Mouse (Mus musculus) effector memory CD4-positive, alpha-beta T cell, adult 7 months (primary cell): Measurements from ENCODE around the gene Tnks1bp1. TPM values are rescaled to one million over a fixed set of nuclear protein-coding genes. Genes with fewer than 3 reads are reported as not detected.

Source experiments
- polyA plus RNA-seq: library from polyadenylated mRNA; unstranded; fragments of 100-300 nt; shearing (Covaris generic); gene quantifications from one replicate; pipeline ENCODE4 v1.2.1, GENCODE M21; 2017

The Tnks1bp1 gene
- polyA plus RNA-seq = 9.9 TPM

DNA sequence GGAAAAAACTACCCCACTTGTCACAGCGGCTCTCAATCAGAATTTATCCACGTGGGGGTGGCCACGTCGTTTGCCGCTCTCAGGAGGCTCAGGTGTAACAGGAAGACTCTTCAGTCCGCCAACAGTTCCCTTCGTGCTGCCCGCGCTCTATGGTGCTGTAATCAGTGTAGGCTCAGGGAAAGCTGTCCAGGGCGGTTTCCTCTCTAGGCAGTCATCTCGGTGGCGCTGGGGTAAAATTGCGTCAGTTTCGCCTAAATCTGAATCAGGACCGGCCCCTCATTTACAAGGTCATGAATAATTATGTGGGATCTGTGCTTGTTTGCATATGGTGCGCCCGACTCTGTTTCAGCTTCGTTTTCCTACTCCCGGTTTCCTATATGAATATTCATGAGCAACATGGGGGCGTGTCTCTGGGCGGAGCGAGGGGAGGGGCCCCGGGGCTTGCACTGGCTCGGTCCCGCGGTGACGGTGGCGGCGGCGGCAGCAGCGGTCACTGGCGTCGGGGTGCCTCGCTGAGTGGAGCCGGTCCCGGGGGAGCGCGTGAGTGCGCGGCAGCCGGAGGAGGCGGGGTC lies at the start of gene Tnks1bp1:
TSS of gene Tnks1bp1 (plus strand) at position 427 of the 572 bp plus-strand sequence.

DNA sequence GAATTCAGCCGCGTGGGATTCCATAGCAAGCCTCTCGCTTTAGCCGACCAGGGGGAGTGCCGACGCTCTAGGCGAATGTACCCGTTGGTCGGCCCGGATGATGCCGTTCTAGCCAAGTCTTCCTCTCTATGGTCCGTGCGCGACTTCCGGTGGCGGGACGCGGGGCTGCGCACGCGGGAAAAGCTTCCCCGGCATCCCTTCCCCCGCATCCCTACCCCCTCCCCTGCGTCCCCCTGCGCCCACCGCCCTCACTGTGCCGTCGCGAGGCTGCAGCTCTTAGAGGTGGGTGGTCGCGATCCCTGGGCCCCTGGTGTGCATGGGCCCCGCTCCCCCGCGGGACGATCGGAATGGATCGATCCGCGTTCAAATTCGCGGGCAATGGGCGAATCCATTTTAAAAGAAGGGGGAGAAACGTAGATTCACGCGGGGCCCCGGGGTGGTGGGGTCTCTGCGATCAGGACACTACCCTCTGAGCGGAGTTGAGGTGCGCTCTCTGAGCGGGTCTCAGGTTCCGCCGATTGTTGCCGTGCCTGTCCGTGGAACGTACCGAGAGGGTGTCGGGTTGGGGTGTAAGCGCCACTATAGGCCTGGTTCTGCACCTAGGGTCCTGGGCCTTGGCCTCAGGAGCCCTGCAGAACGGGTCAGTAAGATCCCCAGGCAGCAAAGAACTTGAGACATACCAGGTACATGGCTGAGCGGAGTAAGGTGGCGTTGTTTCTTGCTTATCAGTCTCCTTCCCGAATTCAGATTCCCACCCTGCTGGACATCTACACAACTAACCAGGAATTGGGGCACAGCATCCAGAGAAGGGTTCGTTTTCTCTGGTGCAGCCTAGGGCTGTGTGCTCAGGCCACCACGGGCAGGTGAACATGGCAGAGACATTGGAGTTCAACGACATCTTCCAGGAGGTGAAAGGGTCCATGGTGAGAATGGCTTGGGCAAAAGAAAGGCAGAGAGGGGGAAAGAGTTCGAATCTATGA lies 10.5 kb upstream of the Tnks1bp1 start, which contains the start of the genes Ssrp1 and P2rx3:
TSS of gene Ssrp1 (plus strand) at position 188 of the 980 bp plus-strand sequence.
TSS of gene P2rx3 (minus strand) at position 416 of the 980 bp plus-strand sequence.

Other genes with a start within 250 kb of the Tnks1bp1 start
- gene Ube2l6, start 249.2 kb upstream of the Tnks1bp1 start, polyA plus RNA-seq = 6.1 TPM
- not detected for gene Smtnl1, start 225.4 kb upstream of the Tnks1bp1 start, polyA plus RNA-seq
- gene Timm10, start 221.0 kb upstream of the Tnks1bp1 start, polyA plus RNA-seq = 14.3 TPM
- gene Slc43a1, start 209.2 kb upstream of the Tnks1bp1 start, polyA plus RNA-seq = 19.3 TPM
- gene Rtn4rl2, start 161.3 kb upstream of the Tnks1bp1 start, polyA plus RNA-seq = not detected
- gene Slc43a3, start 111.4 kb upstream of the Tnks1bp1 start, polyA plus RNA-seq = 2.1 TPM
- gene Prg2, start 67.6 kb upstream of the Tnks1bp1 start, polyA plus RNA-seq = not detected
- not detected for gene Prg3, start 59.8 kb upstream of the Tnks1bp1 start, polyA plus RNA-seq
- gene Ssrp1, start 10.8 kb upstream of the Tnks1bp1 start, polyA plus RNA-seq = 174 TPM
- 0.84 TPM for gene P2rx3, start 10.6 kb upstream of the Tnks1bp1 start, polyA plus RNA-seq
- gene Aplnr, start 88.2 kb downstream of the Tnks1bp1 start, polyA plus RNA-seq = 0.43 TPM
- gene Lrrc55, start 149.2 kb downstream of the Tnks1bp1 start, polyA plus RNA-seq = not detected